Mouse (Mus musculus) heart, postnatal 25 days (tissue): ENCODE data around the gene Rps6ka4. TPM values are rescaled to one million over a fixed set of nuclear protein-coding genes. Genes with fewer than 3 reads are reported as not detected.

Experiments
- DNase-seq: peaks from one replicate; pipeline ENCODE4 v3.0.0; 2022; ENCODE audit warnings: low spot score
- intact Hi-C: fragments of 180-260 bp; cut with DNase I; formaldehyde crosslinking; loops from one replicate; pipeline ENCODE4 v1.15.1; 2025
- total RNA-seq, 2 experiments: library from RNA; stranded (reverse); gene quantifications; 2 replicates each; pipeline ENCODE4 v1.2.3; 2021

The Rps6ka4 gene
- total RNA-seq: 10 to 100 TPM; 17.2 to 19.0 TPM

DNA sequence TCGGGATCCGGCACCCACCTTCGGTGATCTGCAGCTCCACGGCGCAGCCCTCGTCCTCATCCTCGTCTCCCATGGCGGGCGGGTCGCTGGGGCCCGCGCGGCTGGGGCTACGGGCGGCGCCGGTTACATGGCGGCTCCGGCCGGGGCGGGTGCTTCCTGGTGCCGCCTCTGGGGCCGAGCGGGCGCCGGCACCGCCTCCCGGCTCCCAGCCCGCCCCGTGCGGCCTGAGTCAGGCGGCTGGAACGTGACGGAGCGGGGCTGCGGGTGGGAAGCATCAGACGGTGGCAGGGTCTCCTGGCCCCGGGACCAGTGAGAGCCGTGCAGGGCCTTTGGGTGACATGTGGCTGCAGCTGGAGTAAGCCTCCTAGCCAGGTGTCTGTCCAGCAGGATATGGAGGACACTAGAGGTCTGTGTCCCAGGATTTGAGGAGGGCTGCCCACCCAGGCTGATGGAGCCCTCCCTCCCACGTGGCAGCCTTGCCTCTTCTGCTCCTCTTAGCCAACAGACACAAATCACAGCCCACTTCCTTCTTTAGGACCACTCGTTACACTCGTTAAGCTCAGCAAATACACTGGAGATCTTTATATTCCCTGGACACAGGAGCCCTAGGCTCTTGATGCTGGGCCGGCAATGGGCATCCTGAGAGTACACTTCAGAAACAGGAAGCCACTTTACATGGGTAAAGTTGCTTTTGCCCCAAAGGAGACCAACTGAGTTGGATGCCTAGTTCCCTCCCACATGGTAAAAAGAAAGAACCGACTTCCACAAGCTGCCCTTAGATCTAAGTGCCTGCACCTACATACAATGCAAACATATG, at the start of gene Rps6ka4:
Rps6ka4 (minus strand) TSS at position 162 of the 817 bp plus-strand sequence.
- DNase-seq: peak; percentile 74
- intact Hi-C loops: loop anchor here (5.0 kb wide), 1 partner anchor 67 kb away; the partner anchor contains the start of gene Trmt112

DNA sequence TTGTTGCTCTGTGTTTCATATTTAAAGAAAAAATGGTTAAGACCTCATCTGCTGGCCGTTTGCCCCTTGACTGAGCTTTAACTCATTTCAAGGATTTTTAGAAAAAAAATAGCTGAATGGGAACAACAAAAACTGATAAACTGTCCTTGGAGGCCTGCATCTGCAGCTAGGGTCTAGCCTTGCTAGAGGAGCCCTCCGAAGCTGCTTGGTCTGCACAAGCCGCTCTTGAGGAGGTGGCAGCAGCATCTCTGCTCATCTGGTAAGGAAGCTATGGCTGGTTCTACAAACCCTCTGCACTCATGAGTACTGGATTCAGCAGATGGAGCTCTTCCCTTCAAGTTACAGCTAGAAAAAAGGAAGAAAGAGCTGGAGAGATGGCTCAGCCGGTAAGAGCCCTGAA, 37.5 kb upstream of the Rps6ka4 start:
- DNase-seq: no peak
- intact Hi-C loops: no loop called here

DNA sequence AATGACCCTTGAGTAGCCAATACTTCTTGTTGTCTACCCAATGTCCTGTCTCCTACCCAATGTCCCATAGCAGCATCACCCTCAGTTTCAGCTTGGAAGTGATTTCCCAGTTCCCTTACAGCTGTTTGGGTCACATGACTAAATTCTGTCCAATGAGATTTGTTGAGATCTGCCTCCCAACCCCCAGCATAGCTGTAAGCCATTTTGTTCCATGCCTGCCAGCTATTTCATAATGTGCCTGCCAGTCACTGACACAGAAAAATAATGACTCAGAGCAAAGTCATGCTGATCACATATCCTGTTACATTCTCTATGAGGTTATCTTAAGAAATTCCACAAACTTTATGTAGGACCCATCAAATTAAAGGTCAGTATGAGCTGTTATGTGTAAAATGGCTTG, 36.4 kb upstream of the Rps6ka4 start:
- intact Hi-C loops: no loop called here
- no peak for DNase-seq

DNA sequence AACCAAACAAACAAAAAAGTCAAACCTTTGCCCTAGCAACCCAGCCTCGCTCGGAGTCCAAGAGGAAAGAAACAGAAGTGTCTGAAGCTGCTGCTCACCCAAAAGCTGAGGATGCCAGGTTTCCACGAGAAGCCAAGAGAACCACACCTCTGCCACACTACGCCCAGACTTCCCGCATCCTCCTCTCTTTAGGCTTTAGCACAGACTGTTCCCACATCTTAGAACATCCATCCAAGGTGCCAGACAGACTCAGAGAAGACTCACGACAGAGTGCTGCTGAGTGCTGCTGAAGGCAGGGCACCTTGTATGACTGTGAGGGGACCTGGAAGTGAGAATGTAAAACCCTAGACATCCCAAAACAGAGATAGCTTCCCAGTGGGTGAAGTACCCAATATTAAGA, 35.4 kb upstream of the Rps6ka4 start:
- intact Hi-C loops: no loop called here
- DNase-seq: no peak

DNA sequence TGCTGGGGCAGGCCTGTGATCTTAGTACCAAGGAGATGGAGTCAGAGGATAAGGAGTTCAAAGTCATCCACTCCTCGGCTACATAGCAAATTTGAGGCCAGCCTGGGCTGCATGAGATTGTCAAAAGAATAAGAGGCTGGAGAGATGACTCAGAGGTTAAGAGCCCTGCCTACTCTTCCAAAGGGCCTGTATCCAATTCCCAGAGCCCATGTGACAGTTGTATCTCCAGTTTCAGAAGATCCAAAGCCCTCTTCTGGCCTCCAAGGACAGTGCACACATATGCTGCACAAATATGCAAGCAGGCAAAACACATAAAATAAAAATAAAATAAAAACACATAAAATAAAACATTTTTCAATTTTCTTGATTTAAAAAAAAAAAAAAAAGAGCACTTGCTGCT, 33.8 kb upstream of the Rps6ka4 start:
- no peak for DNase-seq
- intact Hi-C loops: no loop called here

DNA sequence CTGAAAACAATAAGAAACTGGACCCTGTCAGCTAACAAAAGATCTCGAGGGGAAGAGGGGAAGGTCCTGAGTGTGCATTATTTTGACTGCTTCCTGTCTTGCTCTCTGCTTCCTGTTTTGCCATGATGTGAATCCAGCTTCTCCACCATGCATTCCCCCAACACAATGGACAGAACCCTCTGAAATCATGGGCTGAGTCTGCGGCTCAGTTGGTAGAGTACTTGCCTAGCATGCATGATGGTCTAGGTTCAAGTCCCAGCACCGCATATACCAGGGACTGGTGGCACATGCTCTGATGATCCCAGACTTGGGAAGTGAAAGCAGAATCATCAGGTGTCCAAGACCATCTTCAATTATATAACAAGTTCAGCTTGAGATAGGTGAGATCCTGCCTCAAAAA, 32.3 kb upstream of the Rps6ka4 start:
- no peak for DNase-seq
- intact Hi-C loops: no loop called here

DNA sequence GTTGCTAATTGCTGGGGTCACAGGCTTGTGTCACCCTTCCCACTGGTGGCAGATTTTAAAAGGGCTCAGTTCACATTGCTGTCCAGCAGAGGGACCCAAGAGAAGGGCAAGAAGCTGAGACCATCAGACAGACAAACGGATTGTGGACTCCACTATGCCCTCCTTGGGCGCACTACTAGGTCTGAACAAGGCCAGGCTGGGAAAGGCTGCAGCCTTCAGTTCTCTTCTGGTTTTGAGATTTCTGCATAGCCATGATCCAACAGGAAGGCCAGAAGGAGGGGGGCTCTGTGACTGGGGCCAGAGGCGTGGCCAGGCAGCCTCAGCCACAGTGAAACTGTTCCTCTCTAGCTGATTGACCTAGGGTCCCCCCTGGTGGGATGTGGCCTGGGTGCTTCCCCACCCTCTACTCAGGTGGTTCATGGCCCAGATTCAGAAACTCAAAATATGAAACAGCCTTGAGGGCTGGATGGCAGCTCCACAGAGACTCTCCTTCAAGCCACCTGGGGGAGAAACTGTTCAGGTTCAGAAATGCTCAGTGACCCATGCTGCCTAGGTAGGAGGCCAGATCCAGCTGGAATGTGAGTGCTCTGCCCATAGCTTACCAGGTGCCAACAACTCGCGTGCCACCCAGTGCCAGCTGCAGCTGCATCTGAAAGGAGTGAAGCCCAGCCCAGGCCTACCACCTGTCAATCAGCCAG, 31.3 kb upstream of the Rps6ka4 start:
- DNase-seq: no peak
- intact Hi-C loops: no loop called here

DNA sequence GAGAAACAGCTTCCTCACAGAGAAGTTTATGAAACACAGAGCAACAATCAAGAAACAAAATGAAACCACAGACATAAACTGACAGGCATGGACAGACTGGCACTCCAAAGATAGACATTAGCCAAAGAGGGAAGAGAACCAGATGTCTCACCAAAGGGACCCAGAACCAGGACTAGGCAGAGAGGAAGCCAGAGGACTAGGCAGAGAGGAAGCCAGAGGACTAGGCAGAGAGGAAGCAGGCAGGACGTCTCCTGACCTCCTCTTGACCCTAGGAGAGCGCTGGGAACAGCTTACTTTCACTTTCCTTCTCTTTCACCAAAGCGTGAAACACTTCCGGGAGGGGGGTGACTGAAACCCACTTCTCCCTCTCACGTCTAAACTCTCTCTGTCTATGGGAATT, 28.9 kb upstream of the Rps6ka4 start:
- DNase-seq: no peak
- intact Hi-C loops: no loop called here

DNA sequence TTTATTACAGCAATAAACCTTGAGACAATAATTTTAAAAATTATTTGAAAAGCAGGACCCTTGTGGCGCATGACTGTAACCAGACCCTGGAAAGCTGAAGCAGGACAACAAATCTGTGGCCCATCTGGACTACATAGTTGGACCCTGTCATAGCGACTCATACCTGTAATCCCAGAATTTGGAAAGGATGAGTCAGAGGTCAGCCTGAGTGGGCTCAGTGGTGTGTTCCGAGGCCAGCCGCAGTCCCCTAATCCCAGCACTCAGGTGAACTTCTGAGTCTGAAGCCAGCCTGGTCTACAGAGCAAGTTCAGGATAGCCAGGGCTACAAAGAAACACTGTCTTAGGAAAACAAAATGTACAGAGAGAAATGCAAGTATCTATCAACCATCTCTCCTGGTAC, 21.0 kb upstream of the Rps6ka4 start:
- intact Hi-C loops: no loop called here
- DNase-seq: no peak

DNA sequence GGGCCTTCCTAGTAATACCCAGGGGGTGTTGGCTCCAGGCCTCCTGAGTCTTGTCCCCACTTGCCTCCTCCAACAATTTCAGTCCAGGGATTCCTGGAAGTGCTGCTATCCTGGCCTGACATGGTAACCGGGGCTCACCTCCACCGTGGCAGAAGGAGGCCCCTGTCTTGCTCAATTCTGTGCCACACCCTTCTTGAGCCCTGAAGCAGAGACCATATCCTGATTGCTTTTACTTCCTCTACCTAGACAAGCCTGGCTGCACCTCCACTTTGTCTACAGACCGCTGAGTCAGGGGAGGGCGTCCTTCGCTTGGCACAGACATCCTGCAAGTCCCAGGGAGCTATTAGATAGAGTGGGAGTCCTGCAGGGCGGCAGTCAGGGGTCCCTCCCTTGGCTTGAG, 20.3 kb upstream of the Rps6ka4 start:
- intact Hi-C loops: no loop called here
- no peak for DNase-seq

DNA sequence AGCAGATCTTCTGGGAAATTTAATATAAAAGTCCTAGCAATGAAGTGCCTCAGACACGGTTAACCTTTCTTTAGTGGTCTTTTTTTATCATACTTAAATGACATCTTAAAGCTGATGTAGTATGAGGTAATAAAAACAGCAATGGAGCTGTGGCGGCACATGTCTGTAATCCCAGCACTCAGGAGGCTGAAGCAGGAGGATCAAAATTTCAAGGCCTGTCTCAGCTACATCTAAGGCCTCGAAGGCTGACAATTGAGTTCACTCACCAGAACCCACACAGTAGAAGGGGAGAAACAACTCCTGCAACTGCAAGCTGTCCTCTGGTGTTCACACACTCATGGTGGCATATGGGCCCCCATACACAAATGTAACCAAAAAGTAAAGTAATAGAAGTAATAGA, 19.5 kb upstream of the Rps6ka4 start:
- intact Hi-C loops: no loop called here
- DNase-seq: no peak

DNA sequence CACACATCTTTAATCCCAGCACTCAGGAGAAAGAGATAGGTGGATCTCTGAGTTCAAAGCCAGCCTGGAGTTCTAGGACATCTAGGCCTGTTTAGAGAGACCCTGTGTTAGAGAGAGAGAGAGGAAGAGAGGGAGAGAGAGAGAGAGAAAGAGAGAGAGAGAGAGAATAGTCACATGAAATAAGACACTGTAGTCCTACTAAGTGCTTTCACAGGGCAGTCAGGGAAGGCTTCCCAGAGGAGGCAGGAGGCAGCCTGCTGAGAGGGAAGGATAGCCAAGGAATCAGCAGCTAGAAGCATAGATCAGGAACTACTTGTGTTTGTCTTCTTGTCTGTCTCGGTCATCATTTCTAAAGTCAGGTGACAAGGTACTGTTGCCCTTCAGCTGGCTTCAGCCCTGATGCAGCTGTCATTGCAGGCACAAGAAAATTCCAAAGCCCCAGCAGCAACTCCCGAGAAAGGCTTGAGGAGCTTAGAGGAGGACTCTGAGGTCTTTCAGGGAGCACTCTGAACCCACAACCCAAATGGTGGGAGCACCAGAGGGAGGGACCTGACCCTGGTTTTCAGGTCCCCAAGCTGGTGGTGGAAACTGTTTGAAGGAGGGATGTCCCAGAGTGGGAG, 18.7 kb upstream of the Rps6ka4 start:
- no peak for DNase-seq
- intact Hi-C loops: no loop called here

DNA sequence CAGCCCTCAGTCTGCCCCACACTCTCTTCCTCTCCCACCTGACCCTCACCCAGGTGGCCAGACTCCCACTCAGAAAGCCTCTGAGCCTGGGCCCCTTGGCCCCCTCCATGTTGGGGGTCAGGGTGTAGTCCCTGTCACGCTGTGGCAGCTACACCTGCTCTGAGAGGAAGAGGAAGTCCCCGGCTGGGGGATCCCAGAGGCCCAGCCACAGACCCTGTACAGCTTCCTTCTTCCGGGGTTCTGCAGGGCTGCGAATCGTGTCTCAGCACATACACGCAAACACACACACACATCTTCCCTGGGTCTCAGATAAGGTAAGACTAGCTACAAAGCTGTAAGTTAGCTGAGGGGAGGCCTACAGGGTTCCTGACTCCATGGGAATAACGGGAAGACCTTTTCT, 17.6 kb upstream of the Rps6ka4 start, which contains the start of gene Ccdc88b:
Ccdc88b (minus strand) TSS at position 181 of the 400 bp plus-strand sequence.
- DNase-seq: no peak
- intact Hi-C loops: no loop called here

DNA sequence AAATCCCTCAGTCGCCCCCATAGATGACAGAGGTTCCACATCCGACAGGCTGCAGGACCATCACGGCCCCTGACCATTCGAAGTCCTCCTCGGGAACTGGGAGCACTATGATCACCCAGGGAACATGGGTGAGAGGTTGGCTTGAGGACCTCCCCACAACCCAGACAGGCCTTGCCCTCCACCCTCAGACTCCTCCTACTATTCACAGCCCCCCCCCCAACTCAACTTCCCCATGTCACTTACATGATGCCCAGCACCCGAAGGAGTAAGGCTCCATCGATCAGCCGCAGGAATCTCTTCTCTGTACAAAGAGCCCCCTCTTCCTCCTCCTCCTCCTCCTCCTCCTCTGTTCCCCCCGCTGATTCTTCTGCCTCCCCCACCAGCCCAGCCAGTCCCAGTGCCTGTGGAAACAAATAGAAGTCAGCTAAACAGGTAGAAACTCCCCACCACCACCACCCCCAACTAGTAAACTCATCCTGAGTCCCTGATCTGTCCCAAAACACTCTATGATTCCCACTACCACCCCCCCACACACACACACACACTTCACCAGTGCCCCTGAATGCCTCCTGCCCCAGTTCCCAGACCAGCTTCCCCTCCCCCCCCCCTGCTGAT, 17.1 kb upstream of the Rps6ka4 start:
- DNase-seq: no peak
- intact Hi-C loops: no loop called here

DNA sequence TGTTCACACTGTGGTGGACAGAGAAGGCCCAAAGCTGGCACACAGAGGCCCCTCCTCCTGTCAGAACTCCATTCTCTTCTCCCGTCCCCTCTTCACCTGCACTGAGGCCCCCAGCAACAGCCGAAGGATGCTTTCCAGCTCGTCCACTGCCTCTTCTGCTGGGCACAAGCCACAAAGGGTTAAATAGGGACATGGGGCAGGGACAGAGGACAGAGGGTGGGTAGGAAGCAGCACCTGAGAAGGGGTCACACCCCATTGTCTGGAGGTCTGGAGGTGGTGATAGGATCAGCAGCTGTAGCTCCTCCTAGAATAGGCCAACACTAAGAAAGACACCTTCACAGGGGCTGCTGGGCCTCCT, 16.5 kb upstream of the Rps6ka4 start:
- no peak for DNase-seq
- intact Hi-C loops: no loop called here

DNA sequence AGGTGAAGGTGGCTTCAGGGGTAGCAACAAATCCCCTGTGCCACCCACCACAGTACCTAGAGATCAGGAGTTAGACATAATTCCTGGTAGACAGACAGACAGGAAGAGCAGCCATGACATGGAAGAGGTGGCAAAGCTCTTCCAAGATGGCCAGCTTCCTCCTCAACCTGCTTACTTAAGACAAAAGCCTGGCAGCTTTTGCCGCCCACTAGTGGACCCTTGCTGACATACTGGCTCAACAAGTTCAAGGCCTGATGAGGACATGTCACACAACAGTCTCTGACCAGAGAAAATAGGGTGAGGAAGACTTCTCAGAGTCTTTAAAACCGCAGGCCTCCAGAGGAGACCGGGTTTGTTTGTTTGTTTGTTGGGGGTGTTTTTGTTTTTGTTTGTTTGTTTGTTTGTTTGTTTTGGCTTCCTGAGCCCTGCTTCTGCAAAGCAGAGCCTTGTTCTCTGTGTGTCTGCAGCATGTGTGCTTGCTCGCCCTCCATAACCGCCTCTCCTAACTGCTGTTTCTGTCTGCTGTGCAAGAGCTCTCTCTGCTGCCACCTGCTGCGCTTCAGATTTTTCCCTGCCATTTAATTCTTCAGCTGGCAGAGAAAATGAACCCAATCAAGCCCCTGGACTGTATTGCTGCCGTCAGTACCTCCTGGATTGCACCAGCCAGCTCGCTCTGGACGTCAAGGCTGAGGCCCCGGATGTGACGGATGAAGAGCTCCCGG, 16.0 kb upstream of the Rps6ka4 start:
- no peak for DNase-seq

DNA sequence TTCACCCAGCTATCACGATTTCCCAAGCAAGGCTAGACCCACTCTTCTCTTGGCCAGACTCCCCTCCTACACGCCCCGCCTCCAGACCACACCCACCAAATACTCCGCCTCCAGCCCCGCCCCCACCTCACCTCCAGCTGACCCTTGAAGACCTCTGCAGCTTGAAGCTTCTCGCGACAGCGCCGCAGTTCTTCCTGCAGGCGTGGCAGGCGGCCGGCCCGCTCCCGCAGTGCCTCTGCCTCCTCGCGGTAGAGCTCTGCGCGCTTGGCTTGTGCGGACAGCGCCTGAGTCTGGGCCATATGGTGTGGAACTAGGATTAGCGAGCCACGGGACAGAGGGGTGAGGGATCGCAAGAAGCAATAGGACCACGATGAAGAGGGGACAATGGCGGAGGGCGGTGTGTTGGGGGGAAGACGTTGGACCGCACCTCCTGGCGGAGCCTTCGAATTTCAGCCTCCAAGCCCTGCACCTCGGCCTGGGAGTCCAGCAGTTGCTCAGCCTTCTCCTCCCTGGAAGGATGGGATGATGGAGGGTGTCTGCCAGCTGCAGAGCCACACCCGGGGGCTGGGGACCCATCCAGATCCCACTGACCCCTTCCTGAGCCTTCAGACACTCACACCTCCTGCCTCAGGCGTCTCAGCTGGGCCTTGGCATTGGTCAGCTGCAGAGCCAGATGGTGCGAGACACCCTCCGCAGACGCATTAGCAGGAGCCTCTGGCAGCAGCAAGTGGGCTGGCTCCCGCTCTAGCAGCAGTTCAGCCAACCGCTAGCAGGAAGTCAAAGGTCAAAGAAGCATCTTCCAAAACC, 15.0 kb upstream of the Rps6ka4 start:
- no peak for DNase-seq
- intact Hi-C loops: no loop called here

More for the DNA sequence above, 16.0 kb upstream of the Rps6ka4 start:
- intact Hi-C loops: no loop called here

DNA sequence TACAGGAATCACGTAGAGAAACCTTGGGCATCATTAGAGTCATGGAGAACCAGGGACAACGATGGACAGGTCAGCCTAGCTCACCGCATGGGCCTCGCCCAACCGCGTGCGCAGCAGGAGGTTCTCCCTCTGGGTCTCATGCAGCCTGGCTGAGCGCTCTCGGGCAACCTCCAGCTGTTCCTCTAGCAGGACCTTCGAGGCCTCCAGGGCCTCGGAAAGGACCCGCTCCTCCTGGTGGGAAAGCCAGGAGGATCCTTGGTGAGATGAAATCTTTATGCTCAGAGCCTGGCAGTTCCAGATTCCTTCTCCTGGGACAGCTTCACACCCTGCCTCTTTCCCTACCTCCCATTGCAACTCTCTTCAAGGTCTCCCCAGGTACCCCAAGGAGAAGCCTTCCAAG, 14.2 kb upstream of the Rps6ka4 start:
- intact Hi-C loops: no loop called here
- no peak for DNase-seq

DNA sequence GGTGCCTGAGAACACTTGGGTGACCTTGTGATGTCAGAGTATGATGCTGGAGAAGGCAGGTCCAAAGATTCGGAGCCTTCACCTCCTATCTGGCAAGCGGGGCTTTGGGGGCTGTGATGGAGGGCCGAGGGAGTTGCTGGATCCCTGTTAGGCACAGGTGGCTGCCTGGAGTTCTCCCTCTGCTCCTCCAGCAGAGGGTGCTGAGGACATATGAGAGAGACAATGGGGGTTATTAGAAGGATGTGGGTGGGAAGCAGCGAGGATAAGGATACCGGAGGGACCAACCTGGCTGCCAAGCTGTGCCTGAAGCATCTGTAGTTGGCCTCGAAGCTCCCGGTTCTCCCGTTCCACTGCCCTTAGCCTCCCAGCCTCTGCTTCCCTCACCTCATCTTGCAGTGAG, 13.5 kb upstream of the Rps6ka4 start:
- intact Hi-C loops: no loop called here
- no peak for DNase-seq
